Mouse (Mus musculus) myocyte (in vitro differentiated cells): Measurements from ENCODE around the gene Mrpl49. TPM values are rescaled to one million over a fixed set of nuclear protein-coding genes. Genes with fewer than 3 reads are reported as not detected.

ENCODE experiments used
- H3K27me3 ChIP-seq: one replicate; pipeline ENCODE4 v1.6.1; 2011; ENCODE audit not compliant: control insufficient read depth, insufficient read depth, insufficient read length
- H3K36me3 ChIP-seq: one replicate; pipeline ENCODE4 v1.6.1; 2011; ENCODE audit not compliant: control insufficient read depth, insufficient read depth
- H3K4me2 ChIP-seq: one replicate; pipeline ENCODE4 v1.6.1; 2011; ENCODE audit warnings: low read depth, control low read depth
- H3K4me3 ChIP-seq: one replicate; pipeline ENCODE4 v1.5.1; 2011; ENCODE audit warnings: mild to moderate bottlenecking, control low read depth, moderate library complexity
- H3K79me2 ChIP-seq: one replicate; pipeline ENCODE4 v1.6.1; 2011; ENCODE audit not compliant: control insufficient read depth, insufficient read depth
- H3ac ChIP-seq: one replicate; pipeline ENCODE4 v1.6.1; 2011; ENCODE audit not compliant: control insufficient read depth, insufficient read length
- CEBPB ChIP-seq: IDR thresholded peaks from 2 replicates; pipeline ENCODE4 v1.6.1; 2011; ENCODE audit warnings: mild to moderate bottlenecking, moderate library complexity; ENCODE audit not compliant: poor library complexity, insufficient read depth, severe bottlenecking
- E2F4 ChIP-seq: IDR thresholded peaks from one replicate; pipeline ENCODE4 v1.6.1; 2011; ENCODE audit warnings: mild to moderate bottlenecking, control low read depth, moderate library complexity; ENCODE audit not compliant: insufficient read depth
- MAX ChIP-seq: IDR thresholded peaks from one replicate; pipeline ENCODE4 v1.6.1; 2011; ENCODE audit warnings: low read depth, mild to moderate bottlenecking, control low read depth
- MYOD1 ChIP-seq, 3 experiments: IDR thresholded peaks; one replicate each; pipeline ENCODE4 v1.6.1; 2011; ENCODE audit warnings: control low read depth in 2 of 3, low read depth in 2 of 3, mild to moderate bottlenecking in 2 of 3, moderate library complexity in 1 of 3; ENCODE audit not compliant: insufficient read length in 2 of 3, control insufficient read depth in 1 of 3
- MYOG ChIP-seq, 3 experiments: IDR thresholded peaks; one replicate each; pipeline ENCODE4 v1.6.1; 2011; ENCODE audit warnings: control low read depth in 2 of 3, low read depth in 2 of 3, mild to moderate bottlenecking in 2 of 3; ENCODE audit not compliant: insufficient read length in 2 of 3, control insufficient read depth in 1 of 3, insufficient read depth in 1 of 3
- POLR2A ChIP-seq: IDR thresholded peaks from one replicate; pipeline ENCODE4 v1.6.1; 2011; ENCODE audit warnings: low read depth, mild to moderate bottlenecking, control low read depth, moderate library complexity; ENCODE audit not compliant: insufficient read length
- POLR2AphosphoS2 ChIP-seq: IDR thresholded peaks from one replicate; pipeline ENCODE4 v1.6.1; 2011; ENCODE audit warnings: low read depth, control low read depth; ENCODE audit not compliant: insufficient read length
- REST ChIP-seq: IDR thresholded peaks from one replicate; pipeline ENCODE4 v1.6.1; 2011; ENCODE audit warnings: mild to moderate bottlenecking, control low read depth, moderate library complexity; ENCODE audit not compliant: insufficient read depth, insufficient read length
- SRF ChIP-seq: IDR thresholded peaks from one replicate; pipeline ENCODE4 v1.6.1; 2011; ENCODE audit warnings: low read depth; ENCODE audit not compliant: control insufficient read depth, insufficient read length
- TCF12 ChIP-seq: IDR thresholded peaks from one replicate; pipeline ENCODE4 v1.6.1; 2011; ENCODE audit warnings: mild to moderate bottlenecking, control low read depth; ENCODE audit not compliant: poor library complexity, insufficient read depth, severe bottlenecking
- TCF3 ChIP-seq: IDR thresholded peaks from one replicate; pipeline ENCODE4 v1.6.1; 2011; ENCODE audit warnings: low read depth, control low read depth; ENCODE audit not compliant: insufficient read length
- USF1 ChIP-seq: IDR thresholded peaks from one replicate; pipeline ENCODE4 v1.6.1; 2011; ENCODE audit warnings: low read depth, mild to moderate bottlenecking, control low read depth, moderate library complexity
- polyA plus RNA-seq: library from polyadenylated mRNA; unstranded; fragments of >200 nt; fragmentation: generic; extraction: Trizol; gene quantifications from one replicate; pipeline ENCODE4 v1.2.1, GENCODE M21; 2012; ENCODE audit warnings: missing spikeins

Mrpl49 gene
- polyA plus RNA-seq, 1 experiment: 43.0 TPM

DNA sequence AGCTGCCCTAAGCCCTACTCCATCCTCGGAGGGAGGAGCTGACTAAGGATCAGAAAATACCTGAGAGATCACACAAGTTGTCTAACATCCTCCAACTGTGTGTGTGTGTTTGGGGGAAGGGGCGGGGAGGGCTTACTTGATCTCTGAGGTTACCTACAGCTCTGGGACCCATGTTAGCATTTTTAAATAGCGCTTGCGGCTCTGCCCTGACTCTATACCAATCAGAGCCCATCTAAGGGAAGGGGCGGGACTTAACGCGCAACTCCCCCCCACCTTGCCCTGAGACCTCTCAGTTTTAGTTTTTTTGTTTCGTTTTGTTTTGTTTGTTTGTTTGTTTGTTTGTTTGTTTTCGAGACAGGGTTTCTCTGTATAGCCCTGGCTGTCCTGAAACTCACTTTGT is 28.2 kb downstream of the Mrpl49 start:
- Histone ChIP-seq H3K4me3 (no peak overlapping the region), H3K79me2 (no peaks in the 10 kb centered on the region), H3K27me3 (peaks cover 10% of the 10 kb centered on the region), H3K4me2 (no peak overlapping the region), H3ac (no peak overlapping the region), H3K36me3 (no peaks in the 10 kb centered on the region)
- TF ChIP-seq REST: no peak
- no peak for TF ChIP-seq MAX
- no peak for TF ChIP-seq POLR2A
- no peak for TF ChIP-seq CEBPB

- no peak overlapping the region for H3ac ChIP-seq
- H3K4me2 ChIP-seq: no peak overlapping the region
- H3K36me3 ChIP-seq: no peaks in the 10 kb centered on the region
- H3K27me3 ChIP-seq: peaks cover 10% of the 10 kb centered on the region
- H3K79me2 ChIP-seq: no peaks in the 10 kb centered on the region
- H3K4me3 ChIP-seq: no peak overlapping the region
- no peak for TF ChIP-seq POLR2A
- TF ChIP-seq USF1: no peak
- no peak for TF ChIP-seq MYOG (IDR thresholded peaks at IDR 0.05; ENCODE audit: control insufficient read depth in 1 of 3, insufficient read depth in 1 of 3, insufficient read length in 2 of 3, low read depth in 2 of 3)
- TF ChIP-seq SRF: no peak
- no peak for TF ChIP-seq CEBPB
- TF ChIP-seq REST: no peak
- no peak for TF ChIP-seq MYOD1 (IDR thresholded peaks at IDR 0.05; ENCODE audit: control insufficient read depth in 1 of 3, insufficient read length in 2 of 3, low read depth in 2 of 3)
- no peak for TF ChIP-seq POLR2AphosphoS2
- no peak for TF ChIP-seq E2F4
- no peak for TF ChIP-seq TCF3
- no peak for TF ChIP-seq TCF12
- no peak for TF ChIP-seq MAX
Measured at GRCm38 (mm10) chr19:6028991-6029390, 28.6 kb downstream of the Mrpl49 start.

DNA sequence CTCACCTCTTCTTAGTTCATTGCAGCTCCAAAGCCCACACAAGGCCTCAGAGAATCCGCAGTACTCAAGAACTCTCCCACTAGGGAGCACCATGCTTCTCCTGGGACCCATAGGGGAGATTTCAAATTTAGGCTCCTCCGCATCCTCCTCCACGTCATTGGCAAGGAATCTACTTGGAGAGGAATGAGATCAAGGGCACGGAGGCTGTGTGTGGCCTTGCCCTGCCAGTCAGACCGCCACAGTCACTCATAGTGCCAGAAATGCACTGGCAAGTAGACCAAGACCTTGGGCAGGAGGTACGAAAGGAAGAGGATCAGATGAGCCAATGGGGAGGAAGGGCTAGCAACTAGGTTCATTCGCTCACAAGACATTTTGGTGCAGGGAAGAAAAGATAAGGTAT is 33.7 kb downstream of the Mrpl49 start:
- Histone ChIP-seq H3K36me3 (no peaks in the 10 kb centered on the region), H3K27me3 (peaks cover 18% of the 10 kb centered on the region), H3ac (no peak overlapping the region), H3K79me2 (no peaks in the 10 kb centered on the region), H3K4me3 (no peak overlapping the region), H3K4me2 (no peak overlapping the region)
- TF ChIP-seq CEBPB (no peak), MAX (no peak), MYOD1 (IDR thresholded peaks at IDR 0.05; ENCODE audit: control insufficient read depth in 1 of 3, insufficient read length in 2 of 3, low read depth in 2 of 3) (no peak), USF1 (no peak), MYOG (IDR thresholded peaks at IDR 0.05; ENCODE audit: control insufficient read depth in 1 of 3, insufficient read depth in 1 of 3, insufficient read length in 2 of 3, low read depth in 2 of 3) (no peak), E2F4 (no peak), REST (no peak)

DNA sequence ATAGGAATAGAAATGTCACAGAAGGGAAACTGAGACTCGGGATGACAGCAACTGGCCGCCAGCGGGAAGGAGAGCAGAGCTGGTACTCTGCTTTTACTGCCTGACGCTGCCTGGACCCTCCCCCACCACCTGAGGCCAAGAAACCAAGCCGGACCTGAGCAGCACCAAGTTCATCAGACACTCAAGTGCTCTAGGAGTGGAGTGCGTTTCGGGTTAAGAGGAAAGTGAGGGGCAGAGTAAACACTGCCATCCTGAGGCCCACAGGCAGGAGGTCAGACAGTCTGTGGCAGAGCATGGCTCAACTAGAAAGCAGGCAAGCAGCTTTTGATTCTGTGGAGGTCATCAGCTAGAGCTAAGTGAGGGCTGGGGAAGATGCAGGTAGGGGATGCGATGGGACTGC is 34.5 kb downstream of the Mrpl49 start:
- peaks cover 18% of the 10 kb centered on the region for H3K27me3 ChIP-seq
- no peak for TF ChIP-seq MYOD1 (IDR thresholded peaks at IDR 0.05; ENCODE audit: control insufficient read depth in 1 of 3, insufficient read length in 2 of 3, low read depth in 2 of 3)
- no peak for TF ChIP-seq CEBPB
- no peak for TF ChIP-seq TCF3
- no peak for TF ChIP-seq MAX
- no peak for TF ChIP-seq SRF
- no peak for TF ChIP-seq POLR2AphosphoS2
- no peak for TF ChIP-seq E2F4
- TF ChIP-seq POLR2A: no peak
- TF ChIP-seq USF1: no peak
- TF ChIP-seq MYOG (IDR thresholded peaks at IDR 0.05; ENCODE audit: control insufficient read depth in 1 of 3, insufficient read depth in 1 of 3, insufficient read length in 2 of 3, low read depth in 2 of 3): no peak
- H3K4me3 ChIP-seq: no peak overlapping the region
- no peaks in the 10 kb centered on the region for H3K79me2 ChIP-seq
- no peak overlapping the region for H3ac ChIP-seq
- no peak overlapping the region for H3K4me2 ChIP-seq
- no peaks in the 10 kb centered on the region for H3K36me3 ChIP-seq

- Histone ChIP-seq H3K36me3 (no peaks in the 10 kb centered on the region), H3K79me2 (no peaks in the 10 kb centered on the region), H3K4me3 (no peak overlapping the region), H3ac (no peak overlapping the region), H3K27me3 (peaks cover 12% of the 10 kb centered on the region), H3K4me2 (no peak overlapping the region)
- no peak for TF ChIP-seq SRF
- TF ChIP-seq MYOG (IDR thresholded peaks at IDR 0.05; ENCODE audit: control insufficient read depth in 1 of 3, insufficient read depth in 1 of 3, insufficient read length in 2 of 3, low read depth in 2 of 3): no peak
- TF ChIP-seq REST: no peak
- TF ChIP-seq POLR2AphosphoS2: no peak
- TF ChIP-seq USF1: no peak
- no peak for TF ChIP-seq TCF12
- no peak for TF ChIP-seq MAX
- TF ChIP-seq TCF3: no peak
- no peak for TF ChIP-seq E2F4
- no peak for TF ChIP-seq POLR2A
- no peak for TF ChIP-seq MYOD1 (IDR thresholded peaks at IDR 0.05; ENCODE audit: control insufficient read depth in 1 of 3, insufficient read length in 2 of 3, low read depth in 2 of 3)
- TF ChIP-seq CEBPB: no peak
Measured at GRCm38 (mm10) chr19:6020276-6020675, 37.3 kb downstream of the Mrpl49 start.
